Mouse (Mus musculus): ENCODE measurements around the gene Ggt6. TPM values are rescaled to one million over a fixed set of nuclear protein-coding genes. Genes with fewer than 3 reads are reported as not detected.
A peak's percentile ranks its signal among the peaks of the same experiment; 100 is the strongest.

Gene Ggt6
- polyA plus RNA-seq, 1 experiment from 2014 or later: not detected

- WGBS: 60% methylated on average over 11 of the region's 11 CpGs
- H3K9ac ChIP-seq (replicated peaks; ENCODE audit: low read length): no peak overlapping the region
- no peak overlapping the region for H3K27ac ChIP-seq (replicated peaks; ENCODE audit: low read depth, low read length)
- no peaks in the 10 kb centered on the region for H3K9me3 ChIP-seq (replicated peaks; ENCODE audit: control insufficient read depth, low read length)
- DNase-seq (ENCODE audit: low spot score) (no peak), ATAC-seq (replicated peaks; ENCODE audit: insufficient number of reproducible peaks, low FRiP score, low TSS enrichment, low read depth) (peak; percentile 53)
- H3K36me3 ChIP-seq (replicated peaks; ENCODE audit: control insufficient read depth, insufficient read depth, low read depth, low read length): no peaks in the 10 kb centered on the region
- no peaks in the 10 kb centered on the region for H3K27me3 ChIP-seq (ENCODE audit: control insufficient read depth, insufficient read depth, low read length)
- H3K4me2 ChIP-seq (ENCODE audit: low read depth, low read length): no peak overlapping the region
- no peak overlapping the region for H3K4me3 ChIP-seq (ENCODE audit: low read depth, low read length)
- 0 out of 2 replicates have a peak, but pooled peaks cover 2% of the 10 kb centered on the region for H3K4me1 ChIP-seq (ENCODE audit: control insufficient read depth, insufficient read depth, low read length)
Measured at GRCm38 (mm10) chr11:72465978-72466693, 30.8 kb downstream of the Ggt6 start.

- DNase-seq (ENCODE audit: low spot score) (peak; percentile 42), ATAC-seq (replicated peaks; ENCODE audit: insufficient number of reproducible peaks, low FRiP score, low TSS enrichment, low read depth) (peak; percentile 19; the same call in 1 of the 2 replicates)
- H3K9ac ChIP-seq (replicated peaks; ENCODE audit: low read length): no peak overlapping the region
- H3K27me3 ChIP-seq (ENCODE audit: control insufficient read depth, insufficient read depth, low read length): no peaks in the 10 kb centered on the region
- H3K36me3 ChIP-seq (replicated peaks; ENCODE audit: control insufficient read depth, insufficient read depth, low read depth, low read length): no peaks in the 10 kb centered on the region
- H3K27ac ChIP-seq (replicated peaks; ENCODE audit: low read depth, low read length): 0 out of 2 replicates have a peak overlapping the region, but pooled peaks have one; percentile 35
- no peaks in the 10 kb centered on the region for H3K9me3 ChIP-seq (replicated peaks; ENCODE audit: control insufficient read depth, low read length)
- no peak overlapping the region for H3K4me3 ChIP-seq (ENCODE audit: low read depth, low read length)
- 40% methylated on average over 11 of the region's 11 CpGs for WGBS
- H3K4me1 ChIP-seq (ENCODE audit: control insufficient read depth, insufficient read depth, low read length): 0 out of 2 replicates have a peak, but pooled peaks cover 2% of the 10 kb centered on the region
- H3K4me2 ChIP-seq (ENCODE audit: low read depth, low read length): no peak overlapping the region
Measured at GRCm38 (mm10) chr11:72466694-72467507, 31.6 kb downstream of the Ggt6 start.

DNA sequence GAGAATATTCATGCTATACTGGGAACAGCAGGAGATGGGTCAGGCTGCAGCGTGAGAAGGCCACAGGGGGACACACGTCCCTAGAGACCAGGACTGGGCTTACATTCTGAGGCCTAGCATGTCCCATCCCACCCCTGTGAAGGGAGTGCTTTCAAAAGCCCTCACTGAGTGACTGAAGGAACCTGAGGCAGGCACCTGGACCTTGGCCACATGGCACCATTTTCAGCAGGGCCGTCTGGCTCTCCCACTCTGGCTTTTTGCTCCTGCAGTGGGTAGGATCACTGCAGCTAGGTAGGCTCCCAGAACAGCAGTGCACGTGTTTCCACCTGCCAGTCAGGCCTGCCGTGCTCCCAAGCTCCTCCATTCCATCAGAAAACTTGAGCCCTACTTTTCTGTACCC, 33.2 kb downstream of the Ggt6 start:
- Histone ChIP-seq H3K4me2 (ENCODE audit: low read depth, low read length) (no peak overlapping the region), H3K27ac (replicated peaks; ENCODE audit: low read depth, low read length) (peak overlapping the region; percentile 41; the same call in 1 of the 2 replicates), H3K4me3 (ENCODE audit: low read depth, low read length) (no peak overlapping the region), H3K27me3 (ENCODE audit: control insufficient read depth, insufficient read depth, low read length) (no peaks in the 10 kb centered on the region), H3K36me3 (replicated peaks; ENCODE audit: control insufficient read depth, insufficient read depth, low read depth, low read length) (no peaks in the 10 kb centered on the region), H3K4me1 (ENCODE audit: control insufficient read depth, insufficient read depth, low read length) (0 out of 2 replicates have a peak, but pooled peaks cover 2% of the 10 kb centered on the region), H3K9me3 (replicated peaks; ENCODE audit: control insufficient read depth, low read length) (no peaks in the 10 kb centered on the region), H3K9ac (replicated peaks; ENCODE audit: low read length) (no peak overlapping the region)
- DNase-seq (ENCODE audit: low spot score) (no peak), ATAC-seq (replicated peaks; ENCODE audit: insufficient number of reproducible peaks, low FRiP score, low TSS enrichment, low read depth) (no peak)
- WGBS: 73% methylated on average over 5 of the region's 5 CpGs

- no peaks in the 10 kb centered on the region for H3K9me3 ChIP-seq (replicated peaks; ENCODE audit: control insufficient read depth, low read length)
- H3K27ac ChIP-seq (replicated peaks; ENCODE audit: low read depth, low read length): peak overlapping the region; percentile 41; the same call in 1 of the 2 replicates
- no peak overlapping the region for H3K9ac ChIP-seq (replicated peaks; ENCODE audit: low read length)
- no peak overlapping the region for H3K4me2 ChIP-seq (ENCODE audit: low read depth, low read length)
- H3K4me1 ChIP-seq (ENCODE audit: control insufficient read depth, insufficient read depth, low read length): 0 out of 2 replicates have a peak, but pooled peaks cover 2% of the 10 kb centered on the region
- ATAC-seq (replicated peaks; ENCODE audit: insufficient number of reproducible peaks, low FRiP score, low TSS enrichment, low read depth): no peak
- H3K4me3 ChIP-seq (ENCODE audit: low read depth, low read length): no peak overlapping the region
- peak; percentile 35 for DNase-seq (ENCODE audit: low spot score)
- WGBS: 22% methylated on average over 5 of the region's 5 CpGs
- H3K27me3 ChIP-seq (ENCODE audit: control insufficient read depth, insufficient read depth, low read length): no peaks in the 10 kb centered on the region
- H3K36me3 ChIP-seq (replicated peaks; ENCODE audit: control insufficient read depth, insufficient read depth, low read depth, low read length): no peaks in the 10 kb centered on the region
Measured at GRCm38 (mm10) chr11:72469217-72469616, 33.9 kb downstream of the Ggt6 start.

GRCm38 (mm10) chr11:72470004-72470403, 34.7 kb downstream of the Ggt6 start:
- H3K4me3 ChIP-seq (ENCODE audit: low read depth, low read length): no peak overlapping the region
- H3K4me2 ChIP-seq (ENCODE audit: low read depth, low read length): no peak overlapping the region
- no peak overlapping the region for H3K27ac ChIP-seq (replicated peaks; ENCODE audit: low read depth, low read length)
- H3K36me3 ChIP-seq (replicated peaks; ENCODE audit: control insufficient read depth, insufficient read depth, low read depth, low read length): no peaks in the 10 kb centered on the region
- WGBS: 58% methylated on average over 4 of the region's 4 CpGs
- no peak for ATAC-seq (replicated peaks; ENCODE audit: insufficient number of reproducible peaks, low FRiP score, low TSS enrichment, low read depth)
- no peaks in the 10 kb centered on the region for H3K9me3 ChIP-seq (replicated peaks; ENCODE audit: control insufficient read depth, low read length)
- no peak overlapping the region for H3K9ac ChIP-seq (replicated peaks; ENCODE audit: low read length)
- H3K4me1 ChIP-seq (ENCODE audit: control insufficient read depth, insufficient read depth, low read length): 0 out of 2 replicates have a peak, but pooled peaks cover 2% of the 10 kb centered on the region
- DNase-seq (ENCODE audit: low spot score): no peak
- no peaks in the 10 kb centered on the region for H3K27me3 ChIP-seq (ENCODE audit: control insufficient read depth, insufficient read depth, low read length)

GRCm38 (mm10) chr11:72471381-72471780, 36.1 kb downstream of the Ggt6 start:
- H3K9me3 ChIP-seq (replicated peaks; ENCODE audit: control insufficient read depth, low read length): no peaks in the 10 kb centered on the region
- H3K4me1 ChIP-seq (ENCODE audit: control insufficient read depth, insufficient read depth, low read length): 0 out of 2 replicates have a peak, but pooled peaks cover 2% of the 10 kb centered on the region
- no peak overlapping the region for H3K4me3 ChIP-seq (ENCODE audit: low read depth, low read length)
- no peak for ATAC-seq (replicated peaks; ENCODE audit: insufficient number of reproducible peaks, low FRiP score, low TSS enrichment, low read depth)
- H3K36me3 ChIP-seq (replicated peaks; ENCODE audit: control insufficient read depth, insufficient read depth, low read depth, low read length): no peaks in the 10 kb centered on the region
- no peak overlapping the region for H3K9ac ChIP-seq (replicated peaks; ENCODE audit: low read length)
- WGBS: 83% methylated on average over 6 of the region's 6 CpGs
- no peak overlapping the region for H3K27ac ChIP-seq (replicated peaks; ENCODE audit: low read depth, low read length)
- DNase-seq (ENCODE audit: low spot score): no peak
- H3K27me3 ChIP-seq (ENCODE audit: control insufficient read depth, insufficient read depth, low read length): no peaks in the 10 kb centered on the region
- no peak overlapping the region for H3K4me2 ChIP-seq (ENCODE audit: low read depth, low read length)

DNA sequence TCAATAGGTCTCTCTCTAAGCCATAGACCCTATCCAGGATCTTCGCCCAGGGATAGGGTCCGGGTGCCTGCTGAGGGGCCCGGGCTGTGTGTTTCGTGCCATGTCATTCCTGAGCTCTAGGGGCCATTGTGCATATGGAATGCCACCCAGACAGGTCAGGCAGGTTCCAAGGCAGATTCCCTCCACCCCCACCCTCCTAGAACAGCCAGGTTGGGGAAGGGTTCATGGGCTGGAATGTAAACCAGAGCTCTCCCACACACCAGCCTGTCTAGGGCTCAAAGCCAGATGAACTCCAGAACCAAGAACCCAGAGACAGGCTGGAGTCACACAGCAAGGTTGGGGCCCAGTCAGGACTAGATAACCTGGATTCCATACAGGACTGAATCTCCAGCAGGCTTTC, 38.2 kb downstream of the Ggt6 start:
- Histone ChIP-seq H3K27ac (replicated peaks; ENCODE audit: low read depth, low read length) (no peak overlapping the region), H3K4me1 (ENCODE audit: control insufficient read depth, insufficient read depth, low read length) (0 out of 2 replicates have a peak, but pooled peaks cover 2% of the 10 kb centered on the region), H3K9me3 (replicated peaks; ENCODE audit: control insufficient read depth, low read length) (no peaks in the 10 kb centered on the region), H3K36me3 (replicated peaks; ENCODE audit: control insufficient read depth, insufficient read depth, low read depth, low read length) (no peaks in the 10 kb centered on the region), H3K9ac (replicated peaks; ENCODE audit: low read length) (no peak overlapping the region), H3K27me3 (ENCODE audit: control insufficient read depth, insufficient read depth, low read length) (no peaks in the 10 kb centered on the region), H3K4me3 (ENCODE audit: low read depth, low read length) (no peak overlapping the region), H3K4me2 (ENCODE audit: low read depth, low read length) (no peak overlapping the region)
- WGBS: 90% methylated on average over 4 of the region's 4 CpGs
- peak; percentile 23 for DNase-seq (ENCODE audit: low spot score)
- ATAC-seq (replicated peaks; ENCODE audit: insufficient number of reproducible peaks, low FRiP score, low TSS enrichment, low read depth): 0 out of 2 replicates have a peak, but pooled peaks have one; percentile 10

DNA sequence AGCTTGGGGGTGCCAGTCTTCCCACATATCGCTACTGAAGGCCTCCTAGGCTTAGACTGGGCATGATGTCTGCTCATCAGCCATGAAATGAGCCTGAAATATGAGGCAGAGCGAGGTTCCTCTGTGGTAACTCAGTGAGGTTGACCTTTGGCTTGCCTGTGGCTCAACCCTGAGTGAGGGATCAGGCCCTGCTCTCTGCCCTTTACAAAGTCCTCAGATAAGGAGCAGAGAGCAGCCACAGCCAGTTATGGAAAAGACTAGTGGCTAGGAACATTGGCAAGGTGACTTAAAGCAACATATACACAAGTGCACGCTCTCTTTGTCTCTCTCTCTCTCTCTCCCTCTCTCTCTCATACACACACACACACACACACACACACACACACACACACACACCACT, 39.6 kb downstream of the Ggt6 start:
- no peaks in the 10 kb centered on the region for H3K9me3 ChIP-seq (replicated peaks; ENCODE audit: control insufficient read depth, low read length)
- 81% methylated on average over 3 of the region's 3 CpGs for WGBS
- H3K4me3 ChIP-seq (ENCODE audit: low read depth, low read length): no peak overlapping the region
- no peaks in the 10 kb centered on the region for H3K4me1 ChIP-seq (ENCODE audit: control insufficient read depth, insufficient read depth, low read length)
- no peak for DNase-seq (ENCODE audit: low spot score)
- H3K9ac ChIP-seq (replicated peaks; ENCODE audit: low read length): no peak overlapping the region
- H3K27ac ChIP-seq (replicated peaks; ENCODE audit: low read depth, low read length): no peak overlapping the region
- H3K4me2 ChIP-seq (ENCODE audit: low read depth, low read length): no peak overlapping the region
- H3K36me3 ChIP-seq (replicated peaks; ENCODE audit: control insufficient read depth, insufficient read depth, low read depth, low read length): no peaks in the 10 kb centered on the region
- ATAC-seq (replicated peaks; ENCODE audit: insufficient number of reproducible peaks, low FRiP score, low TSS enrichment, low read depth): no peak
- H3K27me3 ChIP-seq (ENCODE audit: control insufficient read depth, insufficient read depth, low read length): no peaks in the 10 kb centered on the region
